Mouse (Mus musculus): ENCODE measurements around the gene Steap3.

DNA sequence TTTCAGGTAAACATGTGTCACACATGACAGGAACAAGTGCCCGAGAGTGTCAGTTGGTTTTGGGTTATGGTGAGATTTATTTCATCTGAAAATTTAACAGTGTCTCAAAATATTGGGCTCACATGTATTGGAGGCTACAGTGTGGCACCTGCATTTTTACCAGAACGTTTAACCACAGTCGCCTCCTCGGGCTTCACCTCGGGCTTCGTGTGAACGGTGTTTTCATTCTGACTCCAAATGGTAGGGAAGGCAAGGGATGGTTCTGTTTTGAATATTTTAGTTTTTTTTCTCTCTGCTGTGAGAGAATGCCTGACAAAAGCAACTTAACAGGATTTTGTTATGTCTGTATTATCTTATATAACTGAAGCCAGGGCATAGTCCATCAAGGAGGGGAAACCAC is 103.8 kb downstream of the Steap3 start:
- TF ChIP-seq POLR2A (IDR thresholded peaks at IDR 0.05; ENCODE audit: borderline replicate concordance, extremely low read depth, low read depth, low read length) (no peak), CTCF (IDR thresholded peaks at IDR 0.05; ENCODE audit: insufficient read depth, low read length) (no peak)

Data from lung, adult 2 months (tissue).